Mouse (Mus musculus): Measurements from ENCODE around the gene Hsp90ab1.

DNA sequence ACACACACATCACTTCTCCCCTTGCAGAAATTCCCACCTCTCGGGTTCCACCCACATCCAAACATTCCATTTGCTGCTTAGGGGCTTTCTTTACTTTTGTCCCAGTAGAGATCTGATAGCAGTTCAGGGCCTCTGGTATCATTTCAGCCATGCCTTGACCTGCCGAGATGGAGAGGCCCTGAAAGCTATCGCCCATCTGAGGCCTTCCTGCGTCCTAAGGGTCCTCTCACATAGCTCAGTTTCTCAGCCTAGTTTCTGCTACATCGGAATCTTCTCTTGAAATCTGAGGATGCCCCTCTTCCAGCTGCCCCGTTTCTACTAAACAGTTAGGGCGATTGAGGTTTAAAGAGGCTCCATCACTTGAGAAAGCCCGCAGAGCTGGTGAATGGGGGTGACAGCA is 21.1 kb upstream of the Hsp90ab1 start:
- no peak for TF ChIP-seq POLR2A (IDR thresholded peaks at IDR 0.05; ENCODE audit: low read depth, low read length)
- no peak for TF ChIP-seq CTCF (IDR thresholded peaks at IDR 0.05; ENCODE audit: borderline replicate concordance, insufficient read depth, low read length)
